Mouse (Mus musculus): ENCODE results near the gene Nudc. TPM values are rescaled to one million over a fixed set of nuclear protein-coding genes. Genes with fewer than 3 reads are reported as not detected.

Nudc gene
- polyA plus RNA-seq, 1 experiment from 2014 or later, result 354 TPM

Small RNA genes lying within 50 kb of the gene (microRNA-seq; reads per million reads assigned to microRNA genes)
- not detected for gene Gm23158

Other genes starting within 250 kb of the Nudc start
- gene Wdtc1, start 192.5 kb downstream of the Nudc start, polyA plus RNA-seq (2014; fragmentation: Nextera tagmentation; extraction: Ambion mirVana), result 17.4 TPM in 2 replicates
- gene Slc9a1, start 176.3 kb downstream of the Nudc start, polyA plus RNA-seq (2014; fragmentation: Nextera tagmentation; extraction: Ambion mirVana), result 8.0 and 8.5 TPM in 2 replicates
- 0.51 and 0.71 TPM in 2 replicates for gene Tent5b, start 65.9 kb downstream of the Nudc start, polyA plus RNA-seq (2014; fragmentation: Nextera tagmentation; extraction: Ambion mirVana)
- gene Trnp1, start 47.4 kb downstream of the Nudc start, polyA plus RNA-seq (2014; fragmentation: Nextera tagmentation; extraction: Ambion mirVana), result 1.5 and 1.9 TPM in 2 replicates
- 3.8 and 5.8 TPM in 2 replicates for gene Kdf1, start 27.0 kb downstream of the Nudc start, polyA plus RNA-seq (2014; fragmentation: Nextera tagmentation; extraction: Ambion mirVana)
- not detected in 2 replicates for gene Nr0b2, start 7.4 kb upstream of the Nudc start, polyA plus RNA-seq (2014; fragmentation: Nextera tagmentation; extraction: Ambion mirVana)
- 9.0 and 10.3 TPM in 2 replicates for gene Gpatch3, start 28.7 kb upstream of the Nudc start, polyA plus RNA-seq (2014; fragmentation: Nextera tagmentation; extraction: Ambion mirVana)
- gene Gpn2, start 38.4 kb upstream of the Nudc start, polyA plus RNA-seq (2014; fragmentation: Nextera tagmentation; extraction: Ambion mirVana), result 26.6 and 27.2 TPM in 2 replicates
- gene Sfn, start 56.2 kb upstream of the Nudc start, polyA plus RNA-seq (2014; fragmentation: Nextera tagmentation; extraction: Ambion mirVana), result 34.9 and 45.1 TPM in 2 replicates
- 2.7 and 4.9 TPM in 2 replicates for gene Zdhhc18, start 104.2 kb upstream of the Nudc start, polyA plus RNA-seq (2014; fragmentation: Nextera tagmentation; extraction: Ambion mirVana)
- gene Pigv, start 126.7 kb upstream of the Nudc start, polyA plus RNA-seq (2014; fragmentation: Nextera tagmentation; extraction: Ambion mirVana), result 13.2 and 16.8 TPM in 2 replicates
- 46.2 and 50.3 TPM in 2 replicates for gene Arid1a, start 210.8 kb upstream of the Nudc start, polyA plus RNA-seq (2014; fragmentation: Nextera tagmentation; extraction: Ambion mirVana)